Mouse (Mus musculus) testis, postnatal 14 days (tissue): ENCODE results near the gene Pde5a.

Source experiments
- DNase-seq: peaks from one replicate; pipeline ENCODE4 v3.0.0; 2021; ENCODE audit warnings: low spot score

Pde5a gene

DNA sequence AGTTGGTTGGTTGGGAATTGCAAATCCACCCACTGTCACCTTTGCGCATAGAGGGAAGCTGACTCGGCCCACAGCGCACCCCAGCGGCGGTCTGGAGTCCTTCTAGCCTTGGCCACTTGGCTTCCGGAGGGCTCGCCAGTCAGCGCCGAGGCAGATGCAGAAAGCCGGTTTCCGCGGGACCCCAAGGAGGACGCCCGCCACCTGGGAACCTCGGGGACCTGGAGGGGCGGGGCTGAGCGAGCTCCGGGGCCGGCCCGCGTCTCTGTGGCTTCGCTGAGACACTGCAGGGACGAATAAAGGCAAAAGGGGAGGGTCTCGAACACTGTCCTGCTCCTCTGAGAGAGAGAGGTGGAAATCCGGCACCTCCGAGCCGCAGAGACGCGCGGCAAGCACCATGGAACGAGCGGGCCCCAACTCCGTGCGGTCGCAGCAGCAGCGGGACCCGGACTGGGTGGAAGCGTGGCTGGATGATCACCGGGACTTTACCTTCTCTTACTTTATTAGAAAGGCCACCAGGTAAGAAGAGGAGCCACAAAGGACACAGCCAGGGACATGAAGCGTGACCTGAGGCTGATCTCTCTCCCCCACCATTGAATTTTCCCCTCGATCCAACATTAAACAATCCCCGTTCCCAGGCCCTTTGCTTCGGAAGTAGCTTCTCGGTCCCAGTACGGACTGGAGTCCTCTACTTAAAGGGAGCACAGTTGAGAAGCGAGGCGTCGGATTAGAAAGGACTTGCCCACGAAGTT, at the start of gene Pde5a:
TSS of gene Pde5a (plus strand) at position 96 of the 749 bp plus-strand sequence.
- peak; percentile 75 for DNase-seq

DNA sequence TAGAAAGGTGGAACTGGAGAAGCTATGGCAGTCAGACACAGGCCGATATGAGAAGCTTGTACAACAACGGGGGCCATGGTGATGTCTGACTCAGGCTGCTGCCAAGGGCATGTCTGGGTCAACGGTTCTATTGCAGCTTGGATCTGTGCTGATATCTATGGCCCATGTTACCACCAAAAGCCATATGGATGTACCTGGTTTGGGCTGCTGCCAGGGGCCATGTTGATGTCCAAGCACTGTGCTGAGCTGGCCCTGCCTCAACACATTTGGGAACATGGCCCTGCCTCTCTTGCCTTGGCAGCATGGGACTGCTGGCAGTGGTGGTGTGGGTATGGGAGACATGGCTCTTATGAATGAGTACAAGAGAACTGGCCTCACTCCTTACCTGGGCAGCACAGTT, 47.9 kb upstream of the Pde5a start:
- no peak for DNase-seq

DNA sequence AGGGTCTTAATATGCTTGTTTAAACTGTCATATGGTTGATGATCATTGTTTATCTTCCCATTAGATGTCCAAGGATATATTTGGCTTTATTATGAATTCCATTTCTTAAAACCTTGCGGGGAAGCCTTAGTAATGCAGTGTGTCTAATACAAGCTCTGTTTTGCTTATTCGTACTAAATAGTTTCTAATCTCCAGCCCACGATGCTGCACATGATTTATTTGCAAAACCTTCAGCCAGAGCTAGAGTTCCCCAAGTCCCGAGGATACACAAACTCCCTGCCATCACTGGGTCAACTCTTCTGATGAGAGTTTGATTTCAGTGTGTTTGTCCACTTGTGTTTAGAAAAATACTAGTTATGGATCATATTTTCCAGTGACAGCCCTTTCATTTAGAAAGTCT, 46.4 kb upstream of the Pde5a start:
- no peak for DNase-seq

DNA sequence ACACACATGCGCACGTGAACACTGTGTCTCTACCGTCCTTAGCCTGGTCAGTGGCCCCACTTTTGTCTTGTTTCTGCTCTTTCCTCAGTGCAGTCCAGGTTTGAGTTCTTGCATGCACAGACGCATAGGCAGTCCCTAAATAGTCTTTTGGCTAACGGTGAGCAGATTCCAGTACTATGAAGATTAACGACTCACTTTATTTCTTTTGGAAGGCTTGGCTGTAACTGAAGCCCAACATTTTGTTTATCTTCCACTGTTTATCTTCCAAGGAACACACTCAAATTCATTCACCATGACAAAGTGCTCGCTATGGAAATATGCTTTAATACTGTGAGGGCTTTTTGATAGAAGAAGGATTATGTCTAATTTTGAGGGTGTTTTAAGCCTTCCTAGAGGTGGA, 43.9 kb upstream of the Pde5a start:
- no peak for DNase-seq

GRCm38 (mm10) chr3:122693039-122693438, 35.7 kb upstream of the Pde5a start:
- DNase-seq: no peak

GRCm38 (mm10) chr3:122695870-122696269, 32.9 kb upstream of the Pde5a start:
- DNase-seq: no peak

GRCm38 (mm10) chr3:122696672-122697071, 32.1 kb upstream of the Pde5a start:
- no peak for DNase-seq

DNA sequence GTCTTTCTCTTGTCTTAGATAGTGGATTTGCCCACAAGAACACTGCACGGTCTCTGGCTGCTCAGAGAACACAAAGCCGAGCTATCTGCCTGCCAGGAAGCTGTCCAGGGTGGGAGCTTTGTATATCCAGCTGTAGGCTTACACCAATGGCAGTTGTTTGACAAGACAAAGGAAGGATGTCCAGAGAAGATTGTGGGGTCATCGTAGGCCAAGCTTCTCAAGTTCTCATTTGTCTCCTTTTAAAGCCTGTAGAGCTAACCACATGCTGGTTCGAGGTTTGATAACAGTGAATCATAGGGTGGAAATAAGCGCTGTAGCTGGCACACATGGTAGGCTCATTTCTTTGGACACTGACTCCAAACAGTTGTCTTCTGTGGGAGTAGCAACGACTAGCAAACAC, 24.5 kb upstream of the Pde5a start:
- no peak for DNase-seq

DNA sequence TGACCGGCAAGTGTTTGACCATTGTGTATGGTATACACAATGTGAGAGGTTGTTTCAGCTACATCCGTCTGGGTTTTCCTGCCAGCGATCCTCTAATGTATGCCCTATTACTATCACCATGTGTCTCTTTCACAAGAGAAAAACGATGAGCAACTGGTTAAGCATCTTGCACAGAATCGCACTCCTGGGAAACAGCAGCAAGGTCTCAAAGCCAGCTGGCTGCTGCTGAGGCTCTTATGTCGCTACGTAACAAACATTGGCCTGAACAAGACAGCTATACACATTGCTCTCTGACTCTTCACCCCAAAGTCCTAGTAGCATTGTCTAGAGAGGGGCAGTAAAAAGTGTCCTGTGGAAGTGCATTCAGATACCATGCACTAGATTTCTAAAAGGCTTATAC, 23.5 kb upstream of the Pde5a start:
- no peak for DNase-seq

DNA sequence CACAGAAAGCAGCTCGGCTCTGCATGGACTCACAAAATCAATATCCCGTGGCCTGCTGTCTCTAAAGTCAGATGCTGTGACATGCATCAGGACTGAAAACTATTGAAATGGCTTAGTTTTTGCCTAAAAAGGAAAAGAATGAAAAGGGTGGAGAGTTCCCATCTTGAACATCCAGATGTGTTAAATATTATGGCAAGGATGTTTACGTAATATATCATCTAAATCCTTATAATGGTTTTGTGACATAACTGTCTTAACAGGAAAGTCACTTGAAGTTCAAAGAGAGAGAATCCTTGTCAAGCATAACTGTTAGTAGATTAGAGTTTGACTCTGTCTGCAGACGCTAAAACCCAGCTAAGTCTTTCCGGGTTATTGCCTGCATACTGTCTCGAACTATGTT, 20.3 kb upstream of the Pde5a start:
- DNase-seq: no peak

DNA sequence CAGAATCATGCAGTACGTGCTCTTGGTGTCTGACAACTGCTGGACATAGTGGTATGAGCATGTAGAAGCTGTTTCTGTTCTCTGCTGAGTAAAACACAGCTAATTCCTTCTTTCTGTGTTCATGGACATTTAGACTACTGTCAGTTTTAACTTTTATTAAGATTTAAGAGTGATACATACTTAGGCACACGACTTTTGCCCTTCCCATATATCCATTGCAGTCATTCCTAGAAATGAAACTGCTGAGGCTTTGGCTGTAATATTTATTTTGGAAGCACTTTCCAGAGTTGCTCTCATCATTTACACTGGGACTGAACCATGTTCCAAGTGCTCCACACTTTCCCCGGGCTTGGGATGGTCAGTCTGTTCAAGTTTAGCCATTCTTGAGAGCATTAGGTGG, 18.6 kb upstream of the Pde5a start:
- DNase-seq: no peak

DNA sequence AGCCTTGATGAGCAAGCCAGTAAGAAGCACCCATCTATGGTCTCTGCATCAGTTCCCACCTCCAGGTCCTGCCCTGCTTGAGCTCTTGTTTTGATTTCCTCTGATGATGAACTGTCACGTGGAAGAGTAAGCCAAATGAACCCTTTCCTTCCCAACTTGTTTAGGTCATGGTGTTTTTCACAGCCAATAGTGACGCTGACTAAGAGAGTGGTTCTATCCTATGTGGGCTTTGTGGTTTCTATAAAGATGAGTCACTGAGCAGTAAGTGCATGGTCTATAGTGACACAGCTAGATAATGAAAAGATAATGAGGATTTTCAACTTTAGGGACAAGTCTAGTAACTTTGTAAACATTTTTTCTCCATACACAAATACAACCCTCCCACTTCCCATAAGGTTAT, 10.1 kb upstream of the Pde5a start:
- DNase-seq: no peak

- DNase-seq: no peak
These were observed 7.2 kb upstream of the Pde5a start for GRCm38 (mm10) chr3:122721522-122721921.

DNA sequence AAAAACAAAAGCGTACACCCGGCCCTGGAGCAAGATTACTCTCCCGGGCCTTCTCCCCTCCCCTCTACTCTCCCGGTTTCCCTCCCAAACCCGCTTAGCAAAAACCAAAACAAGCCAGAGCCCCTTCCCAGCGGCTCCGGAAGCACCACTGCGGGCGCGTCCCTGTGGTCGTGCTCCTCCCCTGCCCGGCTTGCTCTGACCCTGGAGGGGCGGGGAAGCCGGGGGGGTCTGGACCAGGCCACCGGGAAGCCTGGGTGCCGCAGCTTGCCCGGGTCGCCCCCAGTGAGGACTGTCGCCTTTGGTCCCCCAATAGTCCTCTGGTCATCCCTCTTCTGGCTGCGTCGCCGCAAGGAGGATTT, 833 bp downstream of the Pde5a start:
- DNase-seq: peak; percentile 41

- DNase-seq: peak; percentile 59
These were observed 1.4 kb downstream of the Pde5a start for GRCm38 (mm10) chr3:122729960-122730740.

GRCm38 (mm10) chr3:122730741-122731235, 2.0 kb downstream of the Pde5a start:
- DNase-seq: no peak

GRCm38 (mm10) chr3:122733806-122734205, 5.1 kb downstream of the Pde5a start:
- DNase-seq: no peak

GRCm38 (mm10) chr3:122734329-122734728, 5.6 kb downstream of the Pde5a start:
- no peak for DNase-seq

DNA sequence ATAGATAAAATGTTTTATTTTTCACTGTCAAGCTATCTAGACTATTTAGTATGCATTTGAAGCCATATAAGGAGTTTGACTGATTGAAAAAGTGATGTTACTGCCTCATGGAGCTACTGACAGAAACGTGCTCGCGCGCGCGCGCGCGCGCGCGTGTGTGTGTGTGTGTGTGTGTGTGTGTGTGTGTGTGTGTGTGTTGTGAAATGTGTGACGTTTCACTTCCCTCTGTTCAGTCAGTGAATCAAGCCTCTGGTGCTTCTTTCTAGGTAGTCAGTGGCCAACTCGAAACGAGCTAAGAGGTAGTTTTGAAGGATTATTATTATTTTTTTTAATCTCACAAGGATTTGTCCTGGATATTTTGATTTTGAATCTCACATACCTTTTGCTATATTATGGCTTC, 10.7 kb downstream of the Pde5a start:
- DNase-seq: no peak

DNA sequence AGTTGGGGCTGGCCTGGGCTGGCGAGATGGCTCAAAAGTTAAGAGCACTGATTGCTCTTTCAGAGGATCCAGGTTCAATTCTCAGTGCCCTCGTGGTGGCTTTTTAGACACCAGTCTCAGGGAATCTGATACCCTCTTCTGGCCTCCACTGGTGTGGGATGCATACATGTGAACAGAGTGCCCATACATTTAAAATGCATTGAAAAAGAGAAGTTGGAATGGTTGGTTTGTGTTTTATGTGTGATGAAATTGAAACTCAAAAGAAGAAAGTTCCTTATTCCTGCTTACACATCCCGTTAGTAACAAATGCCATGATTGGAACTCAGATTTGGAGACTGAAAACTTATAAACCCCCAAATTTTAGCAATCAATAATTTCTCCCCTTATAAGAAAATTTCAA, 15.5 kb downstream of the Pde5a start:
- DNase-seq: no peak

DNA sequence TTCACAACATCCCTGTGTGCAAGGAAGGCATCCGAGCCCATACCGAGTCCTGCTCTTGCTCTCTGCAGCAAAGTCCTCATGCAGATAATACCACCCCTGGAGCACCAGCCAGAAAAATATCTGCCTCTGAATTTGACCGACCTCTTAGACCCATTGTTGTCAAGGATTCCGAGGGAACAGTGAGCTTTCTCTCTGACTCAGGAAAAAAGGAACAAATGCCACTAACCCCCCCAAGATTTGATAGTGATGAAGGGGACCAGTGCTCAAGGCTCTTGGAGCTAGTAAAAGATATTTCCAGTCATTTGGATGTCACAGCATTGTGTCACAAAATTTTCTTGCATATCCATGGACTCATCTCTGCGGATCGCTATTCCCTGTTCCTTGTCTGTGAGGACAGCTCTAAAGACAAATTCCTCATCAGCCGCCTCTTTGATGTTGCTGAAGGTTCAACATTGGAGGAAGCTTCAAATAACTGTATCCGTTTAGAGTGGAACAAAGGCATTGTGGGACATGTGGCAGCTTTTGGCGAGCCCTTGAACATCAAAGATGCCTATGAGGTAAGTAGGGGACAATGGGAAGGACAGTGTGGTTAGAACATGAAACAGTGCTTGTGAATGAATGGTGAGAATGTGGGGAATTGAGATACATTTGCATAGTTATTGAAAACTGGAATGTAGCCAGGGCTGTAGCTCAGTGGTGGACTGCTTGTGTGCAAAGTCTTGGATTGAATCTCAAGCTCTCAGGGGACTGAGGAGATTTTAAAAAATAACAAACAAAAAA, 19.4 kb downstream of the Pde5a start:
- DNase-seq: no peak

GRCm38 (mm10) chr3:122763240-122763761, 34.6 kb downstream of the Pde5a start:
- DNase-seq: no peak
